Mouse (Mus musculus): Measurements from ENCODE around the gene Abcc1.

DNA sequence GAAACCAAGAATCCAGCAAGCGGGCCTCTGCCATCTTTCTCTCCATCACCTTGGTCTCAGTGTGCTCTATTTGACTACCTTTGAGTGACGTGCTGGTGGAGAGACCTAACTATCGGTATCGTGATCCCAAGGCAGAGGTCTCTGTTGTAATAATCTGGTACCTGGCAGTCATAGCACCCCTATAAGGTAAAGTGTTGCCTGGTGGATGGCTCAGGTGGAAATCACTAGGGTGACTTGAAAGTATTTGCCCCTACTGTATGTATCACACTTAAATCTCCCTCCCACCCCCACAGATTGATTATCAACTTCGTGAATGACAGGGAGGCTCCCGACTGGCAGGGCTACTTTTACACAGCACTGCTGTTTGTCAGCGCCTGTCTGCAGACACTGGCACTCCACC, 49.8 kb downstream of the Abcc1 start:
- TF ChIP-seq CTCF (IDR thresholded peaks at IDR 0.05; ENCODE audit: borderline replicate concordance, insufficient read depth, low read length) (no peak), POLR2A (IDR thresholded peaks at IDR 0.05; ENCODE audit: low read depth, low read length) (no peak)
